Mouse (Mus musculus) megakaryocyte, embryonic 14.5 days (primary cell): Measurements from ENCODE around the gene Pla2g4b.

ENCODE experiments used
- FLI1 ChIP-seq: IDR thresholded peaks from 2 replicates; pipeline ENCODE4 v1.6.1; 2012; ENCODE audit warnings: low read length, inconsistent platforms, mixed read lengths
- GATA1 ChIP-seq: IDR thresholded peaks from 3 replicates; pipeline ENCODE4 v1.6.1; 2012; ENCODE audit warnings: mixed read lengths, low read length, inconsistent platforms, borderline replicate concordance

- TF ChIP-seq FLI1 (no peak), GATA1 (no peak)
Measured at GRCm38 (mm10) chr2:120033726-120034125, 509 bp downstream of the Pla2g4b start.
